Mouse (Mus musculus) liver, postnatal 0 days (tissue): ENCODE measurements at regions not wholly inside any gene's neighbourhood (a gene's known extent, or its start where the extent isn't known, plus 50 kb on each side); places are given as distances from the start of the nearest gene placed in this dataset.

Experiments used
- ATAC-seq: fragments of 200-750 bp; cut with Nextera tagmentation; 2 replicates; pipeline ENCODE4 v1.8.0; 2017; ENCODE audit warnings: mild to moderate bottlenecking, moderate library complexity
- DNase-seq: peaks from one replicate; pipeline ENCODE4 v3.0.0-alpha.2; 2016
- H3K27ac ChIP-seq: fragments of 300-500 bp; sonication (generic); 2 replicates; pipeline ENCODE4 v1.5.1; 2014; ENCODE audit warnings: antibody characterized with exemption, moderate library complexity, mild to moderate bottlenecking, low read depth
- H3K27me3 ChIP-seq: fragments of 300-500 bp; sonication (generic); 2 replicates; pipeline ENCODE4 v1.6.1; 2014; ENCODE audit warnings: low read length, control low read depth, mixed read lengths; ENCODE audit not compliant: insufficient read depth
- H3K36me3 ChIP-seq: fragments of 300-500 bp; sonication (generic); replicated peaks from 2 replicates; pipeline ENCODE4 v1.6.1; 2014; ENCODE audit warnings: mild to moderate bottlenecking, control low read depth, low read length, moderate library complexity, mixed read lengths; ENCODE audit not compliant: insufficient read depth
- H3K4me1 ChIP-seq: fragments of 300-500 bp; sonication (generic); 2 replicates; pipeline ENCODE4 v1.6.1; 2014; ENCODE audit warnings: antibody characterized with exemption, mild to moderate bottlenecking, control low read depth; ENCODE audit not compliant: insufficient read depth
- H3K4me2 ChIP-seq: fragments of 300-500 bp; sonication (generic); 2 replicates; pipeline ENCODE4 v1.6.1; 2014; ENCODE audit warnings: low read depth, mild to moderate bottlenecking, low read length, moderate library complexity, mixed read lengths
- H3K4me3 ChIP-seq: fragments of 300-500 bp; sonication (generic); 2 replicates; pipeline ENCODE4 v1.5.1; 2014; ENCODE audit warnings: low read depth, low read length
- H3K9ac ChIP-seq: fragments of 300-500 bp; sonication (generic); replicated peaks from 2 replicates; pipeline ENCODE4 v1.6.1; 2014; ENCODE audit warnings: mild to moderate bottlenecking, moderate library complexity
- H3K9me3 ChIP-seq: fragments of 300-500 bp; sonication (generic); 2 replicates; pipeline ENCODE4 v1.6.1; 2016; ENCODE audit warnings: mild to moderate bottlenecking, control low read depth, low read length, mixed read lengths
- CTCF ChIP-seq: sonication (generic); IDR thresholded peaks from 2 replicates; pipeline ENCODE4 v1.5.1; 2016; ENCODE audit warnings: antibody characterized with exemption, low read depth
- EP300 ChIP-seq: IDR thresholded peaks from 2 replicates; pipeline ENCODE4 v1.6.1; 2016; ENCODE audit warnings: antibody characterized with exemption, low read depth, mild to moderate bottlenecking
- whole genome bisulfite sequencing: fragments of 180-500 bp; shearing (Covaris S2); extraction: QIAGEN DNeasy Blood & Tissue Kit; methylation state at CpG from one replicate; pipeline ENCODE4 v1.1.7; 2014; ENCODE audit not compliant: insufficient replicate concordance; 5-methylcytosine and 5-hydroxymethylcytosine counted together

DNA sequence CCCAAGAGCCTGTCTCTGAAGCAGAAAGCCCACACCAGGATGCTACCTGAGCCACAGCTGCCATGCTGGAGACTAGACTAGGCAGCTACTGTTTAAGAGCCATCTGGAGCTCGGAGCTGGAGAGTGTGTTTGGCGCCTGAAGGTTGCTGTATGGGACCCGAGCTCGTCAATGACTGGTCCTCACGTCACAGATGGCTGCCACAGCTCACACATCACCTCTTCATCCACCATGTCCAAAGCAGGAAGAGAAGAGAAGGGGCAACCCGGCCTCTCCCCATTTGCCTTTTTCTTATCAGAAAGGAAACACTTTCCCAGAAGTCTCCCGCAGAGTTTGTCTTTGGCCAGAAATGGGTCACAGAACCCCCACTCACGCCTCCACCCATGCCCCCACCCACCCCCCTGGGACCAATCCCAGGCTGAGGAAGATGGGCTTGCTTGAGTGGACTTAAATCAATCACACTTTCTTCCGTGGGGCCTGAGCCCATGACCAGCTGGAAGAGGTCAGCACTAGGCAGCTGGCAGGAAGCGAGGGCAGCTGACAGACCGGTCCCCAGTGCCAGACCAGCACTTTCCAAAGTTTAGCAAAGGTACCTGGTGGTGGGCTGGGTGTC, 53.5 kb upstream of the Ptpn1 start:
- DNase-seq (no peak), ATAC-seq (no peak)

DNA sequence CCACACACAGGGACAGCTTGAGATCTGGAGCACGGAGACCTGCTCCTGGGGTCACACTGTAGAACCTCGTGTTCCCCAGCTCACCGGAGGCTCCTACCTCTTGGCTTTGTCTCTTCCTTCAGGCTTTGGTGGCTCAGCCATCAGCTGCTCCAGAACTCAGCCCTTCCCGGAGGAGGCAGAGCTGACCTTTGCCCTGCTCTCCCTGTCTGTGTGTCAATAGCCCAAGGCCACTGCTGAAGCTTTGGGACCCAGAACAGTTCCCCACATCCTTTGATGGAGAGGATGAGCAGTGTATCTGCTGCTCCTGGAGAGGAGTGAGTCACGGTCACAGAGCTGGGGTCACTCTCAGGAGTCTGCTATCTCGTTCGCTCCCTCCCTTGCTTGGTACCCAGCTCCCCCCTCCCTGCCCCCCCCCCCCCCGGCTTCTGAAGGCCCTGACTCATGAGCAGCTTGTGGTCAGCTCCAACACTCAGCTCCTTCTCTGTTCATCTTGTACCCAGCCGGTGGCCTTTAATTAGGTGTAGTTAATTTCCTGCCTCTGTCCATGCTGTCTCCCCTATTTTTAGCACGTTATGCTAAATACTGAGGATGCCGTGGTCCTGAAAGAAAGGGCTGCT, 54.5 kb upstream of the Ptpn1 start:
- TF ChIP-seq CTCF: no peak
- H3K4me1 ChIP-seq: no peaks in the 10 kb centered on the region
- no peaks in the 10 kb centered on the region for H3K36me3 ChIP-seq
- no peak overlapping the region for H3K4me3 ChIP-seq
- no peak overlapping the region for H3K9ac ChIP-seq
- WGBS: 42% methylated on average over 11 of the region's 11 CpGs
- no peak; the same call in 1 of the 2 replicates for ATAC-seq
- H3K4me2 ChIP-seq: no peak overlapping the region
- H3K27me3 ChIP-seq: no peaks in the 10 kb centered on the region
- DNase-seq: no peak
- H3K27ac ChIP-seq: no peak overlapping the region
- peaks cover 3% of the 10 kb centered on the region; the same call in 1 of the 2 replicates for H3K9me3 ChIP-seq

More for the DNA sequence above, 53.5 kb upstream of the Ptpn1 start:
- H3K4me3 ChIP-seq: no peak overlapping the region
- no peaks in the 10 kb centered on the region for H3K4me1 ChIP-seq
- WGBS: 41% methylated on average over 11 of the region's 11 CpGs
- H3K9me3 ChIP-seq: peaks cover 7% of the 10 kb centered on the region; the same call in 1 of the 2 replicates
- H3K36me3 ChIP-seq: no peaks in the 10 kb centered on the region
- no peak overlapping the region for H3K4me2 ChIP-seq
- no peak overlapping the region for H3K9ac ChIP-seq
- H3K27me3 ChIP-seq: no peaks in the 10 kb centered on the region
- no peak for TF ChIP-seq EP300
- no peak for TF ChIP-seq CTCF
- no peak overlapping the region for H3K27ac ChIP-seq

- Histone ChIP-seq H3K9me3 (no peaks in the 10 kb centered on the region), H3K4me2 (no peak overlapping the region), H3K27ac (no peak overlapping the region), H3K4me3 (no peak overlapping the region), H3K4me1 (peaks cover 4% of the 10 kb centered on the region; the same call in 1 of the 2 replicates), H3K9ac (no peak overlapping the region), H3K27me3 (no peaks in the 10 kb centered on the region), H3K36me3 (no peaks in the 10 kb centered on the region)
- ATAC-seq: no peak
- WGBS: 83% methylated on average over 4 of the region's 4 CpGs
- DNase-seq: no peak
- TF ChIP-seq CTCF (no peak), EP300 (no peak)
Measured at GRCm38 (mm10) chr2:167872507-167872906, 59.4 kb upstream of the Ptpn1 start.

- WGBS: 69% methylated on average over 6 of the region's 6 CpGs
- Histone ChIP-seq H3K27me3 (no peaks in the 10 kb centered on the region), H3K36me3 (no peaks in the 10 kb centered on the region), H3K9me3 (no peaks in the 10 kb centered on the region), H3K4me2 (no peak overlapping the region), H3K27ac (no peak overlapping the region), H3K4me3 (no peak overlapping the region), H3K4me1 (peaks cover 14% of the 10 kb centered on the region), H3K9ac (no peak overlapping the region; the same call in 1 of the 2 replicates)
- DNase-seq (no peak), ATAC-seq (peak; percentile 78)
- TF ChIP-seq EP300 (no peak), CTCF (no peak)
Measured at GRCm38 (mm10) chr2:167870153-167870552, 61.7 kb upstream of the Ptpn1 start.

DNA sequence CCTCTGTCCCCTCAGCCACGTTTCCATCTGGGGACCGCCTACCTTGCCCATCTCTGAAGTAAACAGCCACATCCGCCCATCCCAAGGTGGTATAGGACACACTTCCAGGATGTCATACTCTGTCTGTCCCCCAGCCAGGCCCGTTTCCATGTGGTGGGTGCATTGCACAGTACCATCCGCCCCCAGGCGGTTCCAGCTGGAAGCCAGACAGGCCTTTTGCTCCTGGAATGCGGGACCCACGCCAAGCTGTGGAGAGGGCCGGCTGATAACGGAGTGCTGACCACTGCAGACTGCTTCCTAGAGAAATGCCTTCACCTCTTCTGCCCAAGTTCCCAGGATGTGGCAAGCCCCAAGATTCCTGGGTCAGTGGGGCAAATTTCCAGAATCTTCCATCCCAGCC, 65.1 kb upstream of the Ptpn1 start:
- H3K27ac ChIP-seq: peak overlapping the region; percentile 52; the same call in 1 of the 2 replicates
- H3K9ac ChIP-seq: no peak overlapping the region

GRCm38 (mm10) chr2:167865525-167865924, 66.3 kb upstream of the Ptpn1 start:
- DNase-seq (no peak), ATAC-seq (no peak)
- TF ChIP-seq CTCF (no peak), EP300 (no peak)
- 79% methylated on average over 3 of the region's 3 CpGs for WGBS
- H3K4me1 ChIP-seq: peaks cover 28% of the 10 kb centered on the region
- H3K9me3 ChIP-seq: no peaks in the 10 kb centered on the region
- no peak overlapping the region for H3K27ac ChIP-seq
- no peaks in the 10 kb centered on the region for H3K27me3 ChIP-seq
- no peak overlapping the region for H3K4me3 ChIP-seq
- H3K9ac ChIP-seq: no peak overlapping the region
- H3K36me3 ChIP-seq: no peaks in the 10 kb centered on the region
- no peak overlapping the region for H3K4me2 ChIP-seq

More for the DNA sequence above, 65.1 kb upstream of the Ptpn1 start:
- peaks cover 22% of the 10 kb centered on the region for H3K4me1 ChIP-seq
- no peak overlapping the region for H3K4me2 ChIP-seq
- no peak overlapping the region for H3K4me3 ChIP-seq
- 57% methylated on average over 10 of the region's 10 CpGs for WGBS
- ATAC-seq (peak; percentile 57), DNase-seq (peak; percentile 76)
- H3K9me3 ChIP-seq: no peaks in the 10 kb centered on the region
- peak; percentile 35; the same call in 1 of the 2 replicates for TF ChIP-seq EP300
- TF ChIP-seq CTCF: peak; percentile 57
- H3K27me3 ChIP-seq: no peaks in the 10 kb centered on the region
- H3K36me3 ChIP-seq: no peaks in the 10 kb centered on the region
